Mouse (Mus musculus): Measurements from ENCODE around the gene H2-T3.
"Not testable (repeated sequence)": the region's sequence is repeated elsewhere in the genome, so short reads cannot be mapped to it uniquely, and the experiment has no call there.

Gene H2-T3

GRCm38 (mm10) chr17:36190169-36190507 lies at the start of gene H2-T3:
Gene H2-T3 (minus strand): TSS chr17:36190287.
- DNase-seq (ENCODE audit: low spot score), result no peak

GRCm38 (mm10) chr17:36237321-36237921 lies 47.3 kb upstream of the H2-T3 start:
- no peak for DNase-seq (ENCODE audit: low spot score)

GRCm38 (mm10) chr17:36235300-36235699 lies 45.2 kb upstream of the H2-T3 start:
- not testable (repeated sequence) for DNase-seq (ENCODE audit: low spot score)

- no peak for DNase-seq (ENCODE audit: low spot score)
Measured at GRCm38 (mm10) chr17:36233572-36233971, 43.5 kb upstream of the H2-T3 start.

- DNase-seq (ENCODE audit: low spot score), result peak; percentile 33
Measured at GRCm38 (mm10) chr17:36231318-36231717, 41.2 kb upstream of the H2-T3 start.

- no peak for DNase-seq (ENCODE audit: low spot score)
Measured at GRCm38 (mm10) chr17:36229046-36229445, 39.0 kb upstream of the H2-T3 start.

GRCm38 (mm10) chr17:36226921-36227320 lies 36.8 kb upstream of the H2-T3 start:
- no peak for DNase-seq (ENCODE audit: low spot score)

GRCm38 (mm10) chr17:36225231-36225824 lies 35.2 kb upstream of the H2-T3 start:
- DNase-seq (ENCODE audit: low spot score), result no peak

- no peak for DNase-seq (ENCODE audit: low spot score)
Measured at GRCm38 (mm10) chr17:36224451-36224850, 34.4 kb upstream of the H2-T3 start.

GRCm38 (mm10) chr17:36218594-36219155 lies 28.6 kb upstream of the H2-T3 start:
- no peak for DNase-seq (ENCODE audit: low spot score)

- no peak for DNase-seq (ENCODE audit: low spot score)
Measured at GRCm38 (mm10) chr17:36215586-36215985, 25.5 kb upstream of the H2-T3 start.

GRCm38 (mm10) chr17:36206846-36207245 lies 16.8 kb upstream of the H2-T3 start:
- DNase-seq (ENCODE audit: low spot score), result no peak

GRCm38 (mm10) chr17:36205862-36206261 lies 15.8 kb upstream of the H2-T3 start:
- no peak for DNase-seq (ENCODE audit: low spot score)

- DNase-seq (ENCODE audit: low spot score), result no peak
Measured at GRCm38 (mm10) chr17:36205456-36205855, 15.4 kb upstream of the H2-T3 start.

GRCm38 (mm10) chr17:36201851-36202250 lies 11.8 kb upstream of the H2-T3 start:
- no peak for DNase-seq (ENCODE audit: low spot score)

GRCm38 (mm10) chr17:36198317-36198716 lies 8.2 kb upstream of the H2-T3 start:
- no peak for DNase-seq (ENCODE audit: low spot score)

- DNase-seq (ENCODE audit: low spot score), result no peak
Measured at GRCm38 (mm10) chr17:36194471-36194870, 4.4 kb upstream of the H2-T3 start.

GRCm38 (mm10) chr17:36193546-36194141 lies 3.6 kb upstream of the H2-T3 start:
- DNase-seq (ENCODE audit: low spot score), result no peak

GRCm38 (mm10) chr17:36192371-36192770 lies 2.3 kb upstream of the H2-T3 start:
- no peak for DNase-seq (ENCODE audit: low spot score)

GRCm38 (mm10) chr17:36189491-36190168 lies 457 bp downstream of the H2-T3 start:
- DNase-seq (ENCODE audit: low spot score), result no peak

- no peak for DNase-seq (ENCODE audit: low spot score)
Measured at GRCm38 (mm10) chr17:36187540-36187939, 2.5 kb downstream of the H2-T3 start.

GRCm38 (mm10) chr17:36182212-36182611 lies 7.9 kb downstream of the H2-T3 start:
- no peak for DNase-seq (ENCODE audit: low spot score)

GRCm38 (mm10) chr17:36179446-36179845 lies 10.6 kb downstream of the H2-T3 start:
- not testable (repeated sequence) for DNase-seq (ENCODE audit: low spot score)

All from urinary bladder, postnatal 10 days (tissue).